In the genomic region with DNA sequence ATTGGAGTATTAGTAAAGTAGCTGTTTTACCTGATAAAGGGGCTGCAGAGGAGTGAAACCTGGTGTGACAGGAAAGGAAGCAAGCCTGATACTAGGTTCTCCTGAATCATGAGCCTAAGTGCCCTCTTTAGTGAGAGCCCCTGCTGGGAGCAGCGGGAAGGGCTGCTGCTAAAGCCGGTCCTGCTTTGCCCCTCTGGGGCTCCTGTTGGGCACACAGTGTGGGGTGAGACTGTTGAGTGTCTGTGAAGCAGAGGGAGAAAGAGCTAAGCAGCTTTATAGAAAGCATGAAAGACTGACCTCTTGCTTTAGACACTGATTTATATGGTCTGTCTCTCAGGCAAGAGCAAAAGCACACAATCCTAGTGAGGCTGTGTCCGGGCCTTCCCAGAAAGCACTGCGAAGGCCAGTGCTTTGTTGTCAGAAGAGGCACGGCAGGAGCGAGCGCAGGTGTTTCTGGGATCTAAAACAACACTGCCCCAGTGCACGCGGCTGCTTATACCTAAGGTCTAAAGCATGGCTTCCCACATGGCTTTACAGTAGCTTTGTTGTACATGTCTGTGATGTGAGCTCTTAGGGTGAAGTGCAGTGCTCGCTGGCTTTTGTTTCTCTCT, we compare ENCODE assay signal across 13 mouse cellular contexts. TPM values are rescaled to one million over a fixed set of nuclear protein-coding genes. Genes with fewer than 3 reads are reported as not detected.
DNase-seq lines count a peak whose midpoint lies in the region; ATAC-seq and TF ChIP-seq lines count a peak whose summit lies in the region.
"Had no signal": no experiment of that assay in that cellular context is flagged by ENCODE, and none has a peak within 500 bp of the region (broad histone marks: within the 10 kb centered on the region; RNA-seq: fewer than 3 reads in every experiment).

No protein-coding gene starts in this region.

- H3K4me1 ChIP-seq in heart, embryonic 14.5 days (ENCODE audit: control insufficient read depth in 2 of 2, insufficient read depth in 2 of 2, low read length in 2 of 2), result peaks cover 0 to 3% of the 10 kb centered on the region in 2 experiments; a peak in 1 of 4 replicates
- H3K4me1 ChIP-seq in forebrain, embryonic 10.5 days, result peaks cover 33% of the 10 kb centered on the region
- H3K4me1 ChIP-seq in limb, embryonic 10.5 days, result peaks cover 13% of the 10 kb centered on the region

- TF ChIP-seq CTCF in gastrocnemius, adult 2 months (IDR thresholded peaks at IDR 0.05), result no peak

- 0 out of 2 replicates have a peak, but pooled peaks cover 9% of the 10 kb centered on the region for H3K36me3 ChIP-seq in heart, embryonic 14.5 days (ENCODE audit: control insufficient read depth, insufficient read depth, low read length)
- H3K36me3 ChIP-seq in forebrain, embryonic 10.5 days (replicated peaks), result peaks cover 23% of the 10 kb centered on the region
- peaks cover 14% of the 10 kb centered on the region for H3K36me3 ChIP-seq in limb, embryonic 10.5 days

- H3K9ac ChIP-seq in heart, embryonic 14.5 days (ENCODE audit: low read length), result 0 out of 2 replicates have a peak overlapping the region, but pooled peaks have one; percentile 2
- H3K9ac ChIP-seq: lung, embryonic 14.5 days had no signal

- no peak for ATAC-seq in heart, embryonic 14.5 days (ENCODE audit: insufficient number of reproducible peaks, insufficient read depth, low FRiP score, low read depth)
- ATAC-seq: CD4-positive, CD25-positive, alpha-beta regulatory T cell, adult 4 months had no signal

- H3K27ac ChIP-seq in heart, embryonic 14.5 days (replicated peaks in 1 of 2; ENCODE audit: control insufficient read depth in 1 of 2, insufficient read depth in 1 of 2, low read depth in 2 of 2, low read length in 2 of 2), result no peak overlapping the region
- peak overlapping the region; percentile 77 for H3K27ac ChIP-seq in forebrain, embryonic 10.5 days
- H3K27ac ChIP-seq in limb, embryonic 10.5 days, result peak overlapping the region; percentile 70
- H3K27ac ChIP-seq in gastrocnemius, adult 2 months, result no peak overlapping the region

- no peak overlapping the region for H3K4me3 ChIP-seq in heart, embryonic 14.5 days (ENCODE audit: control insufficient read depth in 1 of 2, insufficient read depth in 1 of 2, low read depth in 1 of 2, low read length in 2 of 2)
- peak overlapping the region; percentile 20; the same call in 1 of the 2 replicates for H3K4me3 ChIP-seq in forebrain, embryonic 10.5 days
- H3K4me3 ChIP-seq in limb, embryonic 10.5 days, result no peak overlapping the region
- H3K4me3 ChIP-seq in gastrocnemius, adult 2 months, result no peak overlapping the region

- H3K27me3 ChIP-seq in heart, embryonic 14.5 days (ENCODE audit: control insufficient read depth, insufficient read depth, low read length), result no peaks in the 10 kb centered on the region
- no peaks in the 10 kb centered on the region for H3K27me3 ChIP-seq in forebrain, embryonic 10.5 days (ENCODE audit: poor library complexity, severe bottlenecking)
- H3K27me3 ChIP-seq in limb, embryonic 10.5 days (ENCODE audit: low read depth, poor library complexity, severe bottlenecking), result no peaks in the 10 kb centered on the region

- no peaks in the 10 kb centered on the region for H3K9me3 ChIP-seq in heart, embryonic 14.5 days (ENCODE audit: control insufficient read depth, low read length)
- no peaks in the 10 kb centered on the region for H3K9me3 ChIP-seq in forebrain, embryonic 10.5 days
- H3K9me3 ChIP-seq in limb, embryonic 10.5 days (replicated peaks), result no peaks in the 10 kb centered on the region

- intact Hi-C loops in gastrocnemius, adult 2 months (cut with DNase I), result loop anchor here (5.0 to 10.0 kb wide), 3 partner anchors 220 to 858 kb away; partner anchors contain the start of gene Pik3c2g

- WGBS in heart, embryonic 14.5 days, result 34% methylated on average over 10 of the region's 10 CpGs
- WGBS in forebrain, embryonic 10.5 days, result 22% methylated on average over 10 of the region's 10 CpGs
- 52% methylated on average over 10 of the region's 10 CpGs for WGBS in limb, embryonic 10.5 days

- DNase-seq in heart, adult 8-10 months (ENCODE audit: low spot score), result no peak
- DNase-seq in forebrain, embryonic 10.5 days (ENCODE audit: extremely low spot score, low spot score), result no peak
- DNase-seq in limb, embryonic 10.5 days (ENCODE audit: low spot score), result no peak
- peak; percentile 41 for DNase-seq in retina, postnatal 1 day
- no peak for DNase-seq in gastrocnemius, adult 8-10 months (ENCODE audit: low spot score in 2 of 2)
- no peak for DNase-seq in gastrocnemius, adult 2 months
- DNase-seq in adipocyte (ENCODE audit: low spot score), result no peak
- DNase-seq: adrenal gland, postnatal 25 days; cerebellum, adult 2 months; lung, embryonic 14.5 days; right cerebral cortex, postnatal 14 days had no signal

- peak overlapping the region; percentile 19; the same call in 1 of the 2 replicates for H3K4me2 ChIP-seq in heart, embryonic 14.5 days (ENCODE audit: low read length)
- H3K4me2 ChIP-seq: lung, embryonic 14.5 days had no signal

RNA-seq across cellular contexts. Expression of gene Plekha5, which starts 21.1 kb away (rescaled TPM):
- polyA plus RNA-seq in heart, embryonic 14.5 days (2014; fragmentation: Nextera tagmentation; extraction: Ambion mirVana), result 25.2 and 26.1 TPM in 2 replicates
- 10 to 100 TPM; 18.2 to 29.2 (median 24.8) TPM for total RNA-seq in heart, adult 8-10 months (2022)
- 42.9 and 46.0 TPM in 2 replicates for polyA plus RNA-seq in forebrain, embryonic 10.5 days (2016; fragmentation: Nextera tagmentation; extraction: Ambion mirVana)
- 37.5 and 44.3 TPM in 2 replicates for polyA plus RNA-seq in limb, embryonic 10.5 days (2016; fragmentation: Nextera tagmentation; extraction: Ambion mirVana)
- total RNA-seq in gastrocnemius, adult 8-10 months (2022), result 1 to 10 TPM; 6.1 to 9.4 (median 7.0) TPM
- 10 to 100 TPM in 1 of 2 experiments, 1 to 10 TPM in 1; 10.0 to 12.9 TPM for total RNA-seq in gastrocnemius, adult 2 months (2021)

Comparison
In these comparisons a context has a peak if more than half of its experiments do, and no peak if none do; other contexts are left out.
1. H3K27ac ChIP-seq: peak in forebrain, embryonic 10.5 days (single experiment) and limb, embryonic 10.5 days (single experiment); none in heart, embryonic 14.5 days (0 of 2) and gastrocnemius, adult 2 months (single experiment).